Mouse (Mus musculus) midbrain, embryonic 10.5 days (tissue): ENCODE results near the gene Ncor2. TPM values are rescaled to one million over a fixed set of nuclear protein-coding genes. Genes with fewer than 3 reads are reported as not detected.

Experiments used
- DNase-seq: peaks from one replicate; pipeline ENCODE4 v3.0.0-alpha.2; 2017; ENCODE audit warnings: low spot score
- H3K27ac ChIP-seq: fragments of 300-500 bp; sonication (generic); replicated peaks from 2 replicates; pipeline ENCODE4 v1.5.1; 2016; ENCODE audit warnings: mild to moderate bottlenecking
- H3K27me3 ChIP-seq: fragments of 300-500 bp; sonication (generic); 2 replicates; pipeline ENCODE4 v1.6.1; 2016; ENCODE audit warnings: low read depth, mild to moderate bottlenecking; ENCODE audit not compliant: poor library complexity, severe bottlenecking
- H3K36me3 ChIP-seq: fragments of 300-500 bp; sonication (generic); 2 replicates; pipeline ENCODE4 v1.6.1; 2016; ENCODE audit warnings: mild to moderate bottlenecking, moderate library complexity
- H3K4me1 ChIP-seq: fragments of 300-500 bp; sonication (generic); 2 replicates; pipeline ENCODE4 v1.6.1; 2016
- H3K4me3 ChIP-seq: fragments of 300-500 bp; sonication (generic); 2 replicates; pipeline ENCODE4 v1.5.1; 2016; ENCODE audit warnings: mild to moderate bottlenecking, moderate library complexity
- H3K9me3 ChIP-seq: fragments of 300-500 bp; sonication (generic); replicated peaks from 2 replicates; pipeline ENCODE4 v1.6.1; 2016; ENCODE audit warnings: mild to moderate bottlenecking
- WGBS: fragments of 180-500 bp; shearing (Covaris S2); methylation state at CpG from one replicate; pipeline ENCODE4 v1.1.7; 2016; 5-methylcytosine and 5-hydroxymethylcytosine counted together
- polyA plus RNA-seq: library from polyadenylated mRNA; unstranded; fragments of >200 nt; fragmentation: Nextera tagmentation; extraction: Ambion mirVana; gene quantifications from 2 replicates; pipeline ENCODE4 v1.2.1, GENCODE M21; 2016

Ncor2 gene
- polyA plus RNA-seq, 1 experiment from 2014 or later: 16.2 TPM

- WGBS: 57% methylated on average over 14 of the region's 14 CpGs
- Histone ChIP-seq H3K27me3 (no peaks in the 10 kb centered on the region), H3K36me3 (0 out of 2 replicates have a peak, but pooled peaks cover 2% of the 10 kb centered on the region), H3K27ac (peak overlapping the region; percentile 57), H3K9me3 (no peaks in the 10 kb centered on the region), H3K4me3 (no peak overlapping the region), H3K4me1 (peaks cover 97% of the 10 kb centered on the region)
- DNase-seq: no peak
Measured at GRCm38 (mm10) chr5:125136996-125137671, 41.9 kb downstream of the Ncor2 start.

- H3K4me1 ChIP-seq: peaks cover 97% of the 10 kb centered on the region
- H3K27me3 ChIP-seq: no peaks in the 10 kb centered on the region
- WGBS: 80% methylated on average over 5 of the region's 5 CpGs
- DNase-seq: no peak
- H3K36me3 ChIP-seq: 0 out of 2 replicates have a peak, but pooled peaks cover 2% of the 10 kb centered on the region
- H3K27ac ChIP-seq: peak overlapping the region; percentile 57
- no peaks in the 10 kb centered on the region for H3K9me3 ChIP-seq
- H3K4me3 ChIP-seq: no peak overlapping the region
Measured at GRCm38 (mm10) chr5:125136296-125136995, 42.6 kb downstream of the Ncor2 start.

GRCm38 (mm10) chr5:125134795-125135468 is 44.1 kb downstream of the Ncor2 start:
- 10% methylated on average over 11 of the region's 11 CpGs for WGBS
- peak overlapping the region; percentile 95 for H3K27ac ChIP-seq
- 0 out of 2 replicates have a peak, but pooled peaks cover 2% of the 10 kb centered on the region for H3K36me3 ChIP-seq
- no peaks in the 10 kb centered on the region for H3K9me3 ChIP-seq
- H3K4me3 ChIP-seq: peak overlapping the region; percentile 31; the same call in 1 of the 2 replicates
- H3K4me1 ChIP-seq: peaks cover 97% of the 10 kb centered on the region
- DNase-seq: peak; percentile 91
- no peaks in the 10 kb centered on the region for H3K27me3 ChIP-seq

- H3K27ac ChIP-seq: peak overlapping the region; percentile 95
- no peaks in the 10 kb centered on the region for H3K27me3 ChIP-seq
- H3K4me3 ChIP-seq: peak overlapping the region; percentile 31; the same call in 1 of the 2 replicates
- peaks cover 97% of the 10 kb centered on the region for H3K4me1 ChIP-seq
- 0 out of 2 replicates have a peak, but pooled peaks cover 2% of the 10 kb centered on the region for H3K36me3 ChIP-seq
- no peak for DNase-seq
- 45% methylated on average over 7 of the region's 7 CpGs for WGBS
- H3K9me3 ChIP-seq: no peaks in the 10 kb centered on the region
Measured at GRCm38 (mm10) chr5:125134391-125134790, 44.6 kb downstream of the Ncor2 start.

GRCm38 (mm10) chr5:125133651-125134050 is 45.4 kb downstream of the Ncor2 start:
- Histone ChIP-seq H3K4me1 (peaks cover 99% of the 10 kb centered on the region), H3K9me3 (no peaks in the 10 kb centered on the region), H3K4me3 (no peak overlapping the region), H3K36me3 (0 out of 2 replicates have a peak, but pooled peaks cover 2% of the 10 kb centered on the region), H3K27me3 (no peaks in the 10 kb centered on the region), H3K27ac (peak overlapping the region; percentile 95)
- no peak for DNase-seq
- WGBS: 57% methylated on average over 4 of the region's 4 CpGs

- Histone ChIP-seq H3K27ac (peak overlapping the region; percentile 95), H3K4me3 (no peak overlapping the region), H3K27me3 (no peaks in the 10 kb centered on the region), H3K4me1 (peaks cover 93% of the 10 kb centered on the region), H3K36me3 (no peaks in the 10 kb centered on the region), H3K9me3 (no peaks in the 10 kb centered on the region)
- 92% methylated on average over 13 of the region's 13 CpGs for WGBS
- no peak for DNase-seq
Measured at GRCm38 (mm10) chr5:125132566-125133260, 46.3 kb downstream of the Ncor2 start.

- DNase-seq: no peak
- Histone ChIP-seq H3K4me1 (peaks cover 87% of the 10 kb centered on the region), H3K27ac (peak overlapping the region; percentile 95), H3K9me3 (no peaks in the 10 kb centered on the region), H3K27me3 (no peaks in the 10 kb centered on the region), H3K4me3 (no peak overlapping the region), H3K36me3 (peaks cover 5% of the 10 kb centered on the region; the same call in 1 of the 2 replicates)
- 73% methylated on average over 2 of the region's 2 CpGs for WGBS
Measured at GRCm38 (mm10) chr5:125132069-125132468, 47.0 kb downstream of the Ncor2 start.

GRCm38 (mm10) chr5:125130406-125130805 is 48.6 kb downstream of the Ncor2 start:
- Histone ChIP-seq H3K36me3 (peaks cover 5% of the 10 kb centered on the region; the same call in 1 of the 2 replicates), H3K4me3 (no peak overlapping the region), H3K4me1 (peaks cover 76% of the 10 kb centered on the region), H3K27me3 (no peaks in the 10 kb centered on the region), H3K9me3 (no peaks in the 10 kb centered on the region), H3K27ac (peak overlapping the region; percentile 95)
- no peak for DNase-seq
- WGBS: 96% methylated on average over 3 of the region's 3 CpGs

- H3K4me1 ChIP-seq: peaks cover 75% of the 10 kb centered on the region
- 91% methylated on average over 14 of the region's 14 CpGs for WGBS
Measured at GRCm38 (mm10) chr5:125128939-125129385, 50.1 kb downstream of the Ncor2 start.

GRCm38 (mm10) chr5:125127920-125128319 is 51.1 kb downstream of the Ncor2 start:
- no peaks in the 10 kb centered on the region for H3K9me3 ChIP-seq
- H3K27me3 ChIP-seq: no peaks in the 10 kb centered on the region
- peaks cover 75% of the 10 kb centered on the region for H3K4me1 ChIP-seq
- DNase-seq: no peak
- peaks cover 23% of the 10 kb centered on the region for H3K36me3 ChIP-seq
- WGBS: 86% methylated on average over 1 of the region's 1 CpGs
- peak overlapping the region; percentile 46; the same call in 1 of the 2 replicates for H3K27ac ChIP-seq
- no peak overlapping the region for H3K4me3 ChIP-seq

More at GRCm38 (mm10) chr5:125128939-125129385, 50.1 kb downstream of the Ncor2 start:
- no peak for DNase-seq
- peaks cover 14% of the 10 kb centered on the region for H3K36me3 ChIP-seq
- no peak overlapping the region for H3K4me3 ChIP-seq
- H3K27ac ChIP-seq: peak overlapping the region; percentile 46; the same call in 1 of the 2 replicates
- no peaks in the 10 kb centered on the region for H3K27me3 ChIP-seq
- no peaks in the 10 kb centered on the region for H3K9me3 ChIP-seq

GRCm38 (mm10) chr5:125127426-125127825 is 51.6 kb downstream of the Ncor2 start:
- DNase-seq: no peak
- H3K4me1 ChIP-seq: peaks cover 73% of the 10 kb centered on the region
- WGBS: 89% methylated on average over 4 of the region's 4 CpGs
- H3K4me3 ChIP-seq: no peak overlapping the region
- 0 out of 2 replicates have a peak overlapping the region, but pooled peaks have one; percentile 13 for H3K27ac ChIP-seq
- no peaks in the 10 kb centered on the region for H3K27me3 ChIP-seq
- H3K36me3 ChIP-seq: peaks cover 24% of the 10 kb centered on the region
- H3K9me3 ChIP-seq: no peaks in the 10 kb centered on the region

- DNase-seq: no peak
- Histone ChIP-seq H3K36me3 (peaks cover 34% of the 10 kb centered on the region), H3K4me1 (peaks cover 63% of the 10 kb centered on the region), H3K27me3 (no peaks in the 10 kb centered on the region), H3K9me3 (no peaks in the 10 kb centered on the region), H3K27ac (no peak overlapping the region), H3K4me3 (no peak overlapping the region)
- 89% methylated on average over 4 of the region's 4 CpGs for WGBS
Measured at GRCm38 (mm10) chr5:125125966-125126464, 53.0 kb downstream of the Ncor2 start.
